Mouse (Mus musculus) c-Kit-positive CD71-positive TER-119-negative erythroid progenitor cells, embryonic 14.5 days (primary cell): ENCODE results near the gene Lnpep.
A peak's percentile ranks its signal among the peaks of the same experiment; 100 is the strongest.
"Not testable (repeated sequence)": the region's sequence is repeated elsewhere in the genome, so short reads cannot be mapped to it uniquely, and the experiment has no call there.

Experiments used
- DNase-seq: peaks from one replicate; pipeline ENCODE4 v3.0.0-alpha.2; 2013; ENCODE audit warnings: low read depth

The Lnpep gene

GRCm38 (mm10) chr17:17608416-17608988 lies 16.3 kb downstream of the Lnpep start:
- DNase-seq, result no peak

- no peak for DNase-seq
Measured at GRCm38 (mm10) chr17:17604554-17604953, 20.3 kb downstream of the Lnpep start.

- no peak for DNase-seq
Measured at GRCm38 (mm10) chr17:17603609-17604008, 21.2 kb downstream of the Lnpep start.

DNA sequence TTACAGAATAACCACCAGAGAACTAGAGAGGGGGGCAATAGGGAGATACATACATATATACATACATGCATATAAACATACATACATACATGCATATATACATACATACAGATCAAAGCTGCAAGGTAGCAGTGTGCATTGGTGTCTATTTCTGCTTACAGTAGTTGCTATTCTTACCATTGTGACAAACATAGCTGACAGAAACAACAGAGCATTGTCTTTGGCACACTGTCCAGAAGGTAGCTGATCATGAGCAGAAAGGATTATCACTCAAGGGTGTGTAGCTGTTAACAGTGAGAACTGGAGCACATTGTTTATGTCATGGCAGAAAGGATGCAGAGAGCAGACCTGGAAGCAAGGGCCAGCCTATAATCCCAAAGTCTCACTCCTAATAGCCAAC lies 22.1 kb downstream of the Lnpep start:
- DNase-seq, result no peak

- no peak for DNase-seq
Measured at GRCm38 (mm10) chr17:17602330-17602729, 22.5 kb downstream of the Lnpep start.

DNA sequence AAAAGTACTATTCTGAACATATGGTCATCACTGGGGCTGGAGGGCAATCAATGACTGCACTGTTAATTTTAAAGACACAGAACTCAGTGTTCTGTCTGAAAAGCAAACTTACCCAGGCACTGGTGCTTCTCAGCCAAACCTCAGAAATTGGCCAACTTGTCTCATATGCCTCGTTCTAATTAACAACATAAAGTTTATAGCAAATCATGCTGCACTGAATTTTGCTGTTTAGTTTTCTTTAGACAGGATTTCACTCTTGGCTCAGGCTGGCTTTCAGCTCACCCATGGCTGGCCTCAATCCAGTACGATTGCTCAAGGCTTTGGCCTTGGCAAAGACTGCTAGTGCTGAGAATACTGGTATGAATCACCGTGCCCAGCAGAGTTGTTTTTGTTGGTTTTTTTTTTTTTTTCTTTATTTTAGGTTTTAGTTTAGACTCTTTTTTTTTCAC lies 24.0 kb downstream of the Lnpep start:
- no peak for DNase-seq

- DNase-seq, result no peak
Measured at GRCm38 (mm10) chr17:17600001-17600400, 24.8 kb downstream of the Lnpep start.

- DNase-seq, result no peak
Measured at GRCm38 (mm10) chr17:17598355-17598754, 26.5 kb downstream of the Lnpep start.

DNA sequence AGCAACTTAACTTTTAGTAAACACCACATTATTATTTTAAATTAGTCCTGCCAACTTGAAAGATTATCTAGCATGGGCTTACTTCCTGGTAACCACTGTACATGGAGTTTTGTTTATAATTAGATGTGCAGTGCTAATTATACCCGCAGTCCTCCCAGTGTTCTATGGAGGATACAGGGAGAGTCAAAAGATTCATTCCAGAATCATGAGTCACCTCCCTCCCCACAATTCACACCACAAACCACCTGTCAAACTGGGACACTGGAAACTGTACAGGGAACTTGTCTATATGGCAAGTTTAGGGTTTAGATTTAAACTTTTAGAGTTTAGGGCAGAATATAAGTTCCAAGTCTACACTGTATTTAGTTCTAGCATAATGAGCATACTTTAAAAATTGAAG lies 31.9 kb downstream of the Lnpep start:
- no peak for DNase-seq

- DNase-seq, result no peak
Measured at GRCm38 (mm10) chr17:17587333-17588047, 37.4 kb downstream of the Lnpep start.

DNA sequence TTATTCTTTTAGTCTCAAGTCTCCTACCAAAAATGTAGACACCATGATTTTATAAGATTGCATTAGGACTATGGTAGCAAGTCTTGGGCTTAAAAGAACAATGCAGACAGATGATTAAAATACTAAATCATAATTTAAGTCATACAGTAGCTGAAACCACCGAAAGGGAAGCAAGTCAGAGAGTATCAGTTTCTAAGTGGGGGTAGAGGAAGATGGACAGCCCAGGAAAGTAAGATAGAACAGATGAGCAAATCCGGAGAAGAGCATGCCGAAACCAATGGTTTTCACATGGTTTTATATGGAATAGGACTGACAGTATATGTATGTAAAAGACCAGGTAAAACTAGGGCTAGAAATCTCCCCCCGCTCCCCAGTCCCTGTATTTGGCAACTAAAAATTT lies 39.7 kb downstream of the Lnpep start:
- DNase-seq, result no peak

GRCm38 (mm10) chr17:17583896-17584295 lies 41.0 kb downstream of the Lnpep start:
- DNase-seq, result no peak

GRCm38 (mm10) chr17:17581234-17581633 lies 43.6 kb downstream of the Lnpep start:
- no peak for DNase-seq

GRCm38 (mm10) chr17:17576399-17576798 lies 48.5 kb downstream of the Lnpep start:
- no peak for DNase-seq

GRCm38 (mm10) chr17:17567071-17567470 lies 57.8 kb downstream of the Lnpep start:
- peak; percentile 47 for DNase-seq

DNA sequence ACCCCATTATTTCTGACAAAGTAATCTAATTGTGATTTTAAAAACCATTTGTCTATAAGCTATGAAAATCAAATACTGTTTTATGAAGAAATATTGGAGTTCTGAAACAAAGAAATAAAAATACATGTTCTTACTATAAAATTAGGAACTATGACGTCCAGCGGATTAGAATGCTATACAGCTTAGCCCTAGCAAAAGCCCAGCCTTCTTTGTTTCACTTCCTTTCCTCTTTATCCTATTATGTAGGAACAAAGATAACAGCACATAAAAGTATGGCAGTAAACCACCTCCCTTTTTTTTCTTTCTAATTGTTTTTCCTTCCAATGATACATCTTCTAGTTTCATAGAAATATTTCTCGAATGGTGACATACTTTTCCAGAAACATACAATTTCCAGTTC lies 75.9 kb downstream of the Lnpep start:
- no peak for DNase-seq

- DNase-seq, result no peak
Measured at GRCm38 (mm10) chr17:17531338-17531737, 93.5 kb downstream of the Lnpep start.

- no peak for DNase-seq
Measured at GRCm38 (mm10) chr17:17516384-17517016, 108.3 kb downstream of the Lnpep start.

DNA sequence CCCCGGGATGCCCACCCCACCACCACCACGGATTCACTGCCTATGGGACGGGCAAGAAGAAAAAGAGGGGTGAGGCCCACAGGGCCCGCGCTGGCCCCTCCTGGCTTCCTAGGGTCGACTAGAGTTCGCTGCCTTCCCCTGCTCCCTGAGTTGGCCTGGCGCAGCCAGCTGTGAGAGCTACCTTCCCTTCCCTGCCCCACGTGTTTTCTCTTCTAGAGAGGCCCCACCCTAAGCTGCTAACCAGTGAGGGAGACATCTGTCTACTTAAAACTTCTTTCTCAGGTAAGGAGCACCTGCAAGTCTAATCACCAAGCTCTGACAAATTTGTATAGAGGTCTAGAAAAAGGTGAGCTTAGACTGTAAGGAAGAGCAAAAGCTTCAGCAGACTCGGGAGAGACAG lies 118.2 kb downstream of the Lnpep start:
- DNase-seq, result no peak

- no peak for DNase-seq
Measured at GRCm38 (mm10) chr17:17499278-17499677, 125.6 kb downstream of the Lnpep start.

- DNase-seq, result no peak
Measured at GRCm38 (mm10) chr17:17498848-17499247, 126.0 kb downstream of the Lnpep start.

- no peak for DNase-seq
Measured at GRCm38 (mm10) chr17:17496730-17497129, 128.1 kb downstream of the Lnpep start.

GRCm38 (mm10) chr17:17496234-17496633 lies 128.6 kb downstream of the Lnpep start:
- not testable (repeated sequence) for DNase-seq
